Mouse (Mus musculus) lung, embryonic 15.5 days (tissue): ENCODE data around the gene Vars2. TPM values are rescaled to one million over a fixed set of nuclear protein-coding genes. Genes with fewer than 3 reads are reported as not detected.

Experiments
- ATAC-seq: fragments of 200-750 bp; cut with Nextera tagmentation; 2 replicates; pipeline ENCODE4 v1.8.0; 2017; ENCODE audit warnings: moderate number of reproducible peaks, borderline replicate concordance; ENCODE audit not compliant: low FRiP score, low TSS enrichment; ENCODE audit errors: extremely low read depth
- H3K27ac ChIP-seq: fragments of 300-500 bp; sonication (generic); 2 replicates; pipeline ENCODE4 v1.5.1; 2015; ENCODE audit warnings: moderate library complexity, mild to moderate bottlenecking, inconsistent platforms
- H3K27me3 ChIP-seq: fragments of 300-500 bp; sonication (generic); 2 replicates; pipeline ENCODE4 v1.6.1; 2015; ENCODE audit warnings: inconsistent platforms
- H3K36me3 ChIP-seq: fragments of 300-500 bp; sonication (generic); 2 replicates; pipeline ENCODE4 v1.6.1; 2015; ENCODE audit warnings: inconsistent platforms
- H3K4me1 ChIP-seq: fragments of 300-500 bp; sonication (generic); 2 replicates; pipeline ENCODE4 v1.6.1; 2015; ENCODE audit warnings: inconsistent platforms
- H3K4me2 ChIP-seq: fragments of 300-500 bp; sonication (generic); 2 replicates; pipeline ENCODE4 v1.6.1; 2015; ENCODE audit warnings: inconsistent platforms, mild to moderate bottlenecking, moderate library complexity
- H3K4me3 ChIP-seq: fragments of 300-500 bp; sonication (generic); 2 replicates; pipeline ENCODE4 v1.5.1; 2015; ENCODE audit warnings: mild to moderate bottlenecking, inconsistent platforms
- H3K9ac ChIP-seq: fragments of 300-500 bp; sonication (generic); 2 replicates; pipeline ENCODE4 v1.6.1; 2015; ENCODE audit warnings: inconsistent platforms
- H3K9me3 ChIP-seq: fragments of 300-500 bp; sonication (generic); 2 replicates; pipeline ENCODE4 v1.6.1; 2016; ENCODE audit warnings: inconsistent platforms
- WGBS: fragments of 180-500 bp; shearing (Covaris S2); methylation state at CpG from one replicate; pipeline ENCODE4 v1.1.7; 2015; 5-methylcytosine and 5-hydroxymethylcytosine counted together
- polyA plus RNA-seq: library from polyadenylated mRNA; unstranded; fragments of >200 nt; fragmentation: Nextera tagmentation; extraction: Ambion mirVana; gene quantifications from 2 replicates; pipeline ENCODE4 v1.2.1, GENCODE M21; 2015

The Vars2 gene
- polyA plus RNA-seq, 1 experiment from 2014 or later, result 22.4 TPM

- Histone ChIP-seq H3K9ac (no peak overlapping the region), H3K27me3 (no peaks in the 10 kb centered on the region), H3K36me3 (peaks cover 67% of the 10 kb centered on the region), H3K9me3 (no peaks in the 10 kb centered on the region), H3K4me1 (peaks cover 4% of the 10 kb centered on the region), H3K4me3 (no peak overlapping the region), H3K4me2 (no peak overlapping the region), H3K27ac (no peak overlapping the region)
- WGBS, result 80% methylated on average over 4 of the region's 4 CpGs
- no peak for ATAC-seq
Measured at GRCm38 (mm10) chr17:35691811-35692210, 24.4 kb upstream of the Vars2 start.

DNA sequence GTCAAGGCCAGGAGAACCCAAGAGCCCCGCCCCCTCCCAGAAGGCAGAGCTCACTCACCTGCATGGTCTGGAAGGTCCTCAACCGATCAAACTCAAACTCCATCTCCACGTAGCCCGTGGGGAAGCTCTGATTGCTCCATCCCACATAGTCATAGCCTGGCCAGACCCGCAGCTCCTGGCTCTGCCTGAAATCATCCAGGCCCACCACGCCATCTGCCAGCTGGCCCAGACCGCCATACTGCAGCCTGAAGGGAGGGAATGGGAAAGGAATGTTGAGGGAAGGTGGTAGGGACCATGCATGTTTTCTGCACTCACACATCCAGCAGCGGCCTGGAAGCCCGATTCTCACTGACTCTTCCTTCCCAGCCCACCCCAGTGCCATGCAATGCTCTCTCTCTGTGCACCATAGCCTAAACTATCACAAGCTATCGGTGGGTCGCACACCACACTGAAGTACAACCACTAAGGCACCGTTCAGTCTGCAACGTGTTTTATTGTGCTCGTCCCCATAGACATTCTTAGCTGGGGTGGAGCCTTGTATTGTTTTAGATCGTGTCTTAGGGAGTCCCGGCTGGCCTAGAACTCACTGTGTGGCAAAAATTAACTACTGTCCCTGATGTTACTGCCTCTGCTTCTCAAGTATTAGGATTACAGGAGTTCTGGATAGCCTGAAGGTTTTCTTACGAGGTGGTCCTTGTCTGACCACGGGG, 22.7 kb upstream of the Vars2 start:
- Histone ChIP-seq H3K27ac (no peak overlapping the region), H3K27me3 (no peaks in the 10 kb centered on the region), H3K4me3 (no peak overlapping the region), H3K4me1 (no peaks in the 10 kb centered on the region), H3K9ac (no peak overlapping the region), H3K9me3 (no peaks in the 10 kb centered on the region), H3K36me3 (peaks cover 79% of the 10 kb centered on the region), H3K4me2 (no peak overlapping the region)
- ATAC-seq, result no peak
- WGBS, result 91% methylated on average over 18 of the region's 18 CpGs

DNA sequence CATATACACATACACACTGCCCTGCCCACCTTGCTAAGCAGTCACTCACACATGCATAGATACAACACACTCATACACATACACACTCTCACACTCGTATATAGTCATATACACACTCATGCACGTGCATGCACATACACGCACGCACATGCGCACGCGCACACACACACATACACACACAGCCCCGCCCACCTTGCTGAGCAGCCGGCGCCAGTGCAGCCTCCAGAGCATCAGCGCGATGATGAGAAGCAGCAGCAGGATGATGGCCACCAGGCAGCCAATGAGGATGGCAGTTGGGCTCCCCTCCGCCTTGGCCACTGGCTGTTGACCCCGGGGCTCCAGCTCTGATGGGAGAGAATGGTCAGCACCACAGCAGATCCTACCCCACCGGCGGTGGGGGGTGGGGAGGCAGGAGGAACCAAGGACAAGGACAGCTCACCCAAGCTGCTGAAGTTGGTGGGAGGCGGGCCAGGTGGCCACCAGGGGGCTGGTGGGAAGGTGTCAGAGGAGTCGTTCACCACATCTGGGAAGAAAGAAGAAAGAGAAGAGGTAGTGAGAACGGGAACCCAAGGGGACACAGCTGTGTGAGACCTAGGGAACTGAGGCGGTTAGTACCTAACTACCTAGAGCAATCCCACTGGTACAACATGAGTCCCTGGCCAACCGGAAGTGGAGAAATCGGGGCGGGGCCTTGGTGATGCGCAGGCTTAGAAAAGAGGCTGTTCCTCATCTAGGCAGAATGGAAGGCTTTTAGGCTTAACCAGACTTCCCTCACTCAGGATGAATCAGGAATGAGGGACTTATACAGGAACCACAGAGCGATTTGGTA, 21.2 kb upstream of the Vars2 start:
- Histone ChIP-seq H3K27ac (no peak overlapping the region), H3K36me3 (peaks cover 85% of the 10 kb centered on the region), H3K4me1 (no peaks in the 10 kb centered on the region), H3K27me3 (no peaks in the 10 kb centered on the region), H3K9ac (no peak overlapping the region), H3K4me3 (no peak overlapping the region), H3K9me3 (no peaks in the 10 kb centered on the region), H3K4me2 (no peak overlapping the region)
- WGBS, result 82% methylated on average over 25 of the region's 25 CpGs
- ATAC-seq, result no peak

GRCm38 (mm10) chr17:35685061-35685460, 17.7 kb upstream of the Vars2 start:
- no peak for ATAC-seq
- H3K27ac ChIP-seq, result no peak overlapping the region
- no peaks in the 10 kb centered on the region for H3K27me3 ChIP-seq
- peaks cover 76% of the 10 kb centered on the region for H3K36me3 ChIP-seq
- 70% methylated on average over 9 of the region's 9 CpGs for WGBS
- H3K9ac ChIP-seq, result no peak overlapping the region
- no peaks in the 10 kb centered on the region for H3K9me3 ChIP-seq
- no peak overlapping the region for H3K4me3 ChIP-seq
- H3K4me2 ChIP-seq, result no peak overlapping the region
- no peaks in the 10 kb centered on the region for H3K4me1 ChIP-seq

- H3K4me1 ChIP-seq, result no peaks in the 10 kb centered on the region
- no peak for ATAC-seq
- H3K4me3 ChIP-seq, result no peak overlapping the region
- no peaks in the 10 kb centered on the region for H3K9me3 ChIP-seq
- no peaks in the 10 kb centered on the region for H3K27me3 ChIP-seq
- 80% methylated on average over 13 of the region's 13 CpGs for WGBS
- no peak overlapping the region for H3K27ac ChIP-seq
- peaks cover 47% of the 10 kb centered on the region for H3K36me3 ChIP-seq
- H3K4me2 ChIP-seq, result no peak overlapping the region
- H3K9ac ChIP-seq, result no peak overlapping the region
Measured at GRCm38 (mm10) chr17:35681986-35682385, 14.6 kb upstream of the Vars2 start.

- H3K27me3 ChIP-seq, result no peaks in the 10 kb centered on the region
- H3K27ac ChIP-seq, result no peak overlapping the region
- H3K36me3 ChIP-seq, result peaks cover 33% of the 10 kb centered on the region
- H3K4me1 ChIP-seq, result no peaks in the 10 kb centered on the region
- WGBS, result 26% methylated on average over 6 of the region's 6 CpGs
- no peak overlapping the region for H3K4me2 ChIP-seq
- H3K4me3 ChIP-seq, result no peak overlapping the region
- H3K9me3 ChIP-seq, result no peaks in the 10 kb centered on the region
- H3K9ac ChIP-seq, result no peak overlapping the region
- no peak for ATAC-seq
Measured at GRCm38 (mm10) chr17:35680591-35680990, 13.2 kb upstream of the Vars2 start.

GRCm38 (mm10) chr17:35673416-35674035, 6.1 kb upstream of the Vars2 start, which contains the start of gene Gtf2h4:
Gene Gtf2h4 (minus strand): TSS chr17:35673739.
- Histone ChIP-seq H3K9me3 (no peaks in the 10 kb centered on the region), H3K27ac (no peak within 1 kb of the TSS), H3K9ac (peak within 1 kb of the TSS; percentile 89), H3K4me3 (peak within 1 kb of the TSS; percentile 76), H3K4me2 (peak within 1 kb of the TSS; percentile 70), H3K27me3 (no peaks in the 10 kb centered on the region), H3K4me1 (peaks cover 6% of the 10 kb centered on the region), H3K36me3 (peaks cover 7% of the 10 kb centered on the region; the same call in 1 of the 2 replicates)
- 2% methylated on average over 23 of the region's 23 CpGs for WGBS
- ATAC-seq, result peak; percentile 96

DNA sequence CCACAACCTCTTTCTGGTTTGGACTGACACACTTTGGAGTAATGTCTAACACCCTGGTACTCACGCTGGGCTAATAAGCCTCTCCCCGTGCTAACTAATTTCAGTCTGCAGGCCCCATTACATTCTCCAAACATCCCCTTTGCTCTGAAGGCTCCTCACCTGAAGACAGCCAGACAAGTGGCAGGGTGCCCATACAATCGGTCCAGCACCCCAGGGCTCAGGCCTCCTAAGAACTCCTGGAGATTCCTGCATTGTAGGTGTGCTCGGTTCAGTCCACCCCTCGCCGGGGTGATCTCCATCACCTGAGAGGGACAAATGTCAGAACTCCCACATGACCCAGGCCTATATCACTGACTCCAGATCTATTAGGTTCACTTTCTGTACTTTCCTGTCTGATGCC, 5.1 kb upstream of the Vars2 start:
- H3K4me3 ChIP-seq, result peak overlapping the region; percentile 76
- no peaks in the 10 kb centered on the region for H3K9me3 ChIP-seq
- H3K36me3 ChIP-seq, result peaks cover 7% of the 10 kb centered on the region; the same call in 1 of the 2 replicates
- H3K27me3 ChIP-seq, result no peaks in the 10 kb centered on the region
- H3K4me1 ChIP-seq, result peaks cover 14% of the 10 kb centered on the region
- H3K27ac ChIP-seq, result no peak overlapping the region
- peak overlapping the region; percentile 89; the same call in 1 of the 2 replicates for H3K9ac ChIP-seq
- 76% methylated on average over 6 of the region's 6 CpGs for WGBS
- ATAC-seq, result no peak
- H3K4me2 ChIP-seq, result peak overlapping the region; percentile 70

GRCm38 (mm10) chr17:35671846-35672245, 4.5 kb upstream of the Vars2 start:
- no peak for ATAC-seq
- H3K27ac ChIP-seq, result no peak overlapping the region
- H3K36me3 ChIP-seq, result peaks cover 7% of the 10 kb centered on the region; the same call in 1 of the 2 replicates
- 62% methylated on average over 6 of the region's 6 CpGs for WGBS
- no peaks in the 10 kb centered on the region for H3K27me3 ChIP-seq
- H3K4me2 ChIP-seq, result no peak overlapping the region
- no peak overlapping the region for H3K9ac ChIP-seq
- H3K9me3 ChIP-seq, result no peaks in the 10 kb centered on the region
- peaks cover 16% of the 10 kb centered on the region for H3K4me1 ChIP-seq
- H3K4me3 ChIP-seq, result no peak overlapping the region

DNA sequence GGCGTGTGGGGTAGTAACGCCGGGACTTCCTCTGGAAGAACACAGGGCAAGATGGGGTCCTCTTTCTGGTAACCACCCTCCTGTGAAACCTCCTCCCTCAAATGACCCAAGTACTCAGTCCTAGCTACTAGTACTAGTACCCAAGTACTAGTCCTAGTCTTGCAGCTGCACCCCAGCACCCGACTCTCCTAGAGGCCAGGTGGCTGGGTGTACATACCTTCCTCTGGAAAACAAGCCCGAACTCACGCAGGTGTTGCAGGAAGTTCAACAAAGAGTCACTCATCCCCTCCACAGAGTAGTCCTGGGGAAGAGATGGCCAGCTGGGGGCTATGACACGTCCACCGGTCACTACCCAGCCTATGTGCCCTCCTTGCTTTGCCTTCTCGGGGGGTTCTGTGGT, 2.3 kb upstream of the Vars2 start:
- Histone ChIP-seq H3K9ac (no peak overlapping the region), H3K27me3 (no peaks in the 10 kb centered on the region), H3K4me3 (no peak overlapping the region), H3K9me3 (no peaks in the 10 kb centered on the region), H3K36me3 (peaks cover 7% of the 10 kb centered on the region; the same call in 1 of the 2 replicates), H3K27ac (no peak overlapping the region), H3K4me2 (no peak overlapping the region), H3K4me1 (peaks cover 24% of the 10 kb centered on the region)
- WGBS, result 90% methylated on average over 9 of the region's 9 CpGs
- no peak for ATAC-seq

DNA sequence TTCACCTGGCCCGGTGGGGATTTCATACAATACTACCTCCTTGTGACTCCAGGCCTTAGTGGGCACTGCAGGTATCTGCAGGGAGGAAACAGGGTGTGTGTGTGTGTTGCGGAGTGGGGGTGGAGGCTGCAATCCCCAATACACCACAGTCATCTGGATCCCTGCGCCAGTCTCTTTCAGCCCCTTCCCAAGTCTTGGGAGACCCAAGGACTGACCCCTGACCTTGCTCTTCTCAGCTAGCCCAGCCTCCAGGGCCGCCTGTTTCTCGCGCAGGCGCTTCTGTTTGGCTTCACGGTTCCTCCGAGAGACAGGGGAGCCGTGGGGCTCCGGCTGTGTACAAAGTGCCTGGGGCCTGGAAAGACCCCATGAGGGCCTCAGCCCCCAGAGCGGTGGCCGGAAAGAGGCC, 538 bp downstream of the Vars2 start:
- peak; percentile 41 for ATAC-seq
- Histone ChIP-seq H3K4me2 (peak overlapping the region; percentile 93), H3K4me1 (peaks cover 17% of the 10 kb centered on the region), H3K27ac (peak overlapping the region; percentile 87), H3K9ac (peak overlapping the region; percentile 74), H3K9me3 (no peaks in the 10 kb centered on the region), H3K4me3 (peak overlapping the region; percentile 57), H3K36me3 (peaks cover 15% of the 10 kb centered on the region; the same call in 1 of the 2 replicates), H3K27me3 (no peaks in the 10 kb centered on the region)
- WGBS, result 2% methylated on average over 13 of the region's 13 CpGs
